ENCODE assay signal across 10 mouse cellular contexts in the genomic region with DNA sequence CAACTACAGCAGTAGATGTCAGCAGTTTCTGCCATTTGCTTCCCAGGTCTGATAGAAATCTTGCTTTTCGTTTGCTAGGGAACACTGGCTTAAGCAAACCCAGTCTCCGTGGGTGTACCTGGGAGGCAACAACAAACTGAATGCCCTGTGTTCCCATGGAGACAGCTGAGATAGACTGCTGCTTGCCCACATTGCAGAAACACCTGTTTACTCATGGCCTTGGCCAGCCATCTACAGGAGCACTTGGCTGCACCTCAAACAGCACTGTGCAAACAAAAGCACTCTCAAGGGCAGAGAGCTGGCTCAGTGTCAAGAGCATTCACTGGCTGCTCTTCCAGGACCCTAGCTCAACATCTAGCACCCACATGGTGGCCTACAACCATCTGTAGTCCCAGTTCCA.
DNase-seq lines count a peak whose midpoint lies in the region; ATAC-seq and TF ChIP-seq lines count a peak whose summit lies in the region.
"Had no signal": no experiment of that assay in that cellular context is flagged by ENCODE, and none has a peak within 500 bp of the region (broad histone marks: within the 10 kb centered on the region; RNA-seq: fewer than 3 reads in every experiment).

No protein-coding gene starts in this region.

- no peak overlapping the region for H3K27ac ChIP-seq in kidney, adult 2 months (ENCODE audit: insufficient read depth, low read depth, low read length)
- H3K27ac ChIP-seq in kidney, embryonic 15.5 days: no peak overlapping the region
- H3K27ac ChIP-seq in liver, embryonic 16.5 days (ENCODE audit: low read length): no peak overlapping the region
- peak overlapping the region; percentile 78 for H3K27ac ChIP-seq in stomach, postnatal 0 days (replicated peaks)
- H3K27ac ChIP-seq: limb, embryonic 13.5 days; neural tube, embryonic 12.5 days had no signal

- no peaks in the 10 kb centered on the region for H3K4me1 ChIP-seq in kidney, adult 2 months (ENCODE audit: control insufficient read depth, insufficient read depth, low read length)
- no peaks in the 10 kb centered on the region for H3K4me1 ChIP-seq in kidney, embryonic 15.5 days
- H3K4me1 ChIP-seq in liver, embryonic 16.5 days (ENCODE audit: control insufficient read depth, low read depth, low read length): peaks cover 2% of the 10 kb centered on the region; the same call in 1 of the 2 replicates
- H3K4me1 ChIP-seq in stomach, postnatal 0 days (replicated peaks; ENCODE audit: control insufficient read depth, insufficient read depth): no peaks in the 10 kb centered on the region
- H3K4me1 ChIP-seq: neural tube, embryonic 12.5 days had no signal

- H3K36me3 ChIP-seq in kidney, adult 2 months (ENCODE audit: control insufficient read depth, insufficient read depth, low read length): no peaks in the 10 kb centered on the region
- no peaks in the 10 kb centered on the region for H3K36me3 ChIP-seq in kidney, embryonic 15.5 days
- H3K36me3 ChIP-seq in liver, embryonic 16.5 days (ENCODE audit: control insufficient read depth, insufficient read depth): no peaks in the 10 kb centered on the region
- no peaks in the 10 kb centered on the region for H3K36me3 ChIP-seq in stomach, postnatal 0 days (ENCODE audit: control insufficient read depth, insufficient read depth, low read length)
- H3K36me3 ChIP-seq: limb, embryonic 13.5 days; neural tube, embryonic 12.5 days had no signal

- TF ChIP-seq POLR2A in kidney, adult 2 months (IDR thresholded peaks at IDR 0.05; ENCODE audit: low read depth, low read length): no peak
- no peak for TF ChIP-seq POLR2A in brain, embryonic 14.5 days (IDR thresholded peaks at IDR 0.05; ENCODE audit: borderline replicate concordance, extremely low read depth, insufficient read depth, insufficient read length, poor library complexity, severe bottlenecking)

- TF ChIP-seq CTCF in kidney, adult 2 months (conservative IDR thresholded peaks at IDR 0.05; ENCODE audit: insufficient read depth, insufficient read length, low read depth, low read length): 0 out of 2 replicates have a peak, but pooled peaks have one; percentile 3
- TF ChIP-seq CTCF in brain, embryonic 14.5 days (IDR thresholded peaks at IDR 0.05; ENCODE audit: borderline replicate concordance, extremely low read depth, insufficient read depth, insufficient read length): no peak
- peak; percentile 7; the same call in 1 of the 2 replicates for TF ChIP-seq CTCF in stomach, postnatal 0 days (IDR thresholded peaks at IDR 0.05; ENCODE audit: low read depth)

- H3K4me3 ChIP-seq in kidney, adult 2 months (ENCODE audit: insufficient read depth, low read depth, low read length): no peak overlapping the region
- H3K4me3 ChIP-seq in kidney, embryonic 15.5 days (replicated peaks): no peak overlapping the region
- H3K4me3 ChIP-seq in liver, embryonic 16.5 days (ENCODE audit: low read depth, low read length): no peak overlapping the region
- no peak overlapping the region for H3K4me3 ChIP-seq in stomach, postnatal 0 days (ENCODE audit: low read depth, low read length)
- H3K4me3 ChIP-seq: limb, embryonic 13.5 days; neural tube, embryonic 12.5 days had no signal

- WGBS in kidney, adult 2 months: 34% methylated on average over 2 of the region's 2 CpGs
- WGBS in kidney, embryonic 15.5 days: 65% methylated on average over 2 of the region's 2 CpGs
- 53% methylated on average over 2 of the region's 2 CpGs for WGBS in liver, embryonic 16.5 days (ENCODE audit: insufficient replicate concordance)
- WGBS in stomach, postnatal 0 days: 33% methylated on average over 2 of the region's 2 CpGs

- H3K9me3 ChIP-seq in kidney, embryonic 15.5 days (replicated peaks): no peaks in the 10 kb centered on the region
- H3K9me3 ChIP-seq in liver, embryonic 16.5 days (replicated peaks; ENCODE audit: control insufficient read depth, low read length): no peaks in the 10 kb centered on the region
- H3K9me3 ChIP-seq in stomach, postnatal 0 days (ENCODE audit: control insufficient read depth, low read length): no peaks in the 10 kb centered on the region
- H3K9me3 ChIP-seq: limb, embryonic 13.5 days; neural tube, embryonic 12.5 days had no signal

- H3K9ac ChIP-seq in kidney, embryonic 15.5 days: no peak overlapping the region
- no peak overlapping the region for H3K9ac ChIP-seq in liver, embryonic 16.5 days (ENCODE audit: low read depth, low read length)
- no peak overlapping the region for H3K9ac ChIP-seq in stomach, postnatal 0 days (ENCODE audit: low read length)
- H3K9ac ChIP-seq: limb, embryonic 13.5 days; neural tube, embryonic 12.5 days had no signal

- no peaks in the 10 kb centered on the region for H3K27me3 ChIP-seq in kidney, adult 2 months (replicated peaks; ENCODE audit: control insufficient read depth, insufficient read depth, low read length)
- H3K27me3 ChIP-seq in kidney, embryonic 15.5 days: no peaks in the 10 kb centered on the region
- no peaks in the 10 kb centered on the region for H3K27me3 ChIP-seq in liver, embryonic 16.5 days (ENCODE audit: control insufficient read depth, insufficient read depth, low read depth, low read length)
- H3K27me3 ChIP-seq in stomach, postnatal 0 days (ENCODE audit: control insufficient read depth, insufficient read depth, low read length): no peaks in the 10 kb centered on the region
- H3K27me3 ChIP-seq: limb, embryonic 13.5 days; neural tube, embryonic 12.5 days had no signal

- DNase-seq in kidney, adult 2 months: peak; percentile 55
- DNase-seq in brain, embryonic 14.5 days (ENCODE audit: low read depth): peak; percentile 24
- DNase-seq in stomach, postnatal 0 days (ENCODE audit: low spot score): peak; percentile 87
- no peak for DNase-seq in frontal cortex, adult 2 months (ENCODE audit: extremely low spot score in 1 of 2, low spot score in 1 of 2)
- no peak for DNase-seq in frontal cortex, postnatal 25 days (ENCODE audit: low spot score in 2 of 2)

- H3K4me2 ChIP-seq in kidney, embryonic 15.5 days: no peak overlapping the region
- no peak overlapping the region for H3K4me2 ChIP-seq in liver, embryonic 16.5 days (ENCODE audit: low read depth, low read length)
- no peak overlapping the region for H3K4me2 ChIP-seq in stomach, postnatal 0 days (replicated peaks; ENCODE audit: low read depth)
- H3K4me2 ChIP-seq: limb, embryonic 13.5 days; neural tube, embryonic 12.5 days had no signal

- TF ChIP-seq EP300 in stomach, postnatal 0 days (optimal IDR thresholded peaks at IDR 0.05): no peak

- ATAC-seq in kidney, embryonic 15.5 days (replicated peaks; ENCODE audit: low FRiP score): no peak
- ATAC-seq in liver, embryonic 16.5 days (ENCODE audit: low read depth): peak; percentile 84
- peak; percentile 95 for ATAC-seq in stomach, postnatal 0 days (ENCODE audit: low FRiP score, low TSS enrichment)
- ATAC-seq in inflammation-experienced regulatory T-cells, adult 6 months: no peak

Comparison
In these comparisons a context has a peak if more than half of its experiments do, and no peak if none do; other contexts are left out.
1. DNase-seq: peak in kidney, adult 2 months (single experiment), brain, embryonic 14.5 days (single experiment) and stomach, postnatal 0 days (single experiment); none in frontal cortex, adult 2 months (0 of 2) and frontal cortex, postnatal 25 days (0 of 2).
2. ATAC-seq: peak in liver, embryonic 16.5 days (single experiment) and stomach, postnatal 0 days (single experiment); none in kidney, embryonic 15.5 days (single experiment) and inflammation-experienced regulatory T-cells, adult 6 months (single experiment).